Mouse (Mus musculus) MEL (cell line): ENCODE data around the gene Ptgfr. TPM values are rescaled to one million over a fixed set of nuclear protein-coding genes. Genes with fewer than 3 reads are reported as not detected.

Experiments
- DNase-seq: peaks from one replicate; pipeline ENCODE4 v3.0.0; 2011; ENCODE audit warnings: low read depth, low spot score
- H3K27ac ChIP-seq: 2 replicates; pipeline ENCODE4 v1.5.1; 2012; ENCODE audit warnings: low read depth, mild to moderate bottlenecking, control low read depth, low read length, moderate library complexity; ENCODE audit not compliant: control insufficient read depth
- H3K27me3 ChIP-seq, 2 experiments: fragments of 150-350 bp in 1 of 2; sonication (generic) in 1 of 2; 2 replicates each; pipeline ENCODE4 v1.6.1; 2012; ENCODE audit warnings: low read length in 2 of 2, mild to moderate bottlenecking in 2 of 2, improper control_type of control experiment in 1 of 2, moderate library complexity in 1 of 2; ENCODE audit not compliant: insufficient read depth in 2 of 2, control insufficient read depth in 1 of 2
- H3K36me3 ChIP-seq, 2 experiments: 2 replicates each; pipeline ENCODE4 v1.6.1; 2012 to 2014; ENCODE audit warnings: low read length in 2 of 2, improper control_type of control experiment in 1 of 2, inconsistent platforms in 1 of 2, mild to moderate bottlenecking in 1 of 2; ENCODE audit not compliant: insufficient read depth in 2 of 2, control insufficient read depth in 1 of 2
- H3K4me1 ChIP-seq, 2 experiments: fragments of 150-350 bp in 1 of 2; sonication (generic) in 1 of 2; 2 replicates each; pipeline ENCODE4 v1.6.1; 2012; ENCODE audit warnings: low read length in 2 of 2, improper control_type of control experiment in 1 of 2, mild to moderate bottlenecking in 1 of 2; ENCODE audit not compliant: insufficient read depth in 2 of 2, control insufficient read depth in 1 of 2
- H3K4me3 ChIP-seq, 2 experiments: fragments of 150-350 bp in 1 of 2; sonication (generic) in 1 of 2; 2 replicates each; pipeline ENCODE4 v1.5.1; 2012; ENCODE audit warnings: low read depth in 2 of 2, low read length in 2 of 2, mild to moderate bottlenecking in 2 of 2, moderate library complexity in 2 of 2, control low read depth in 1 of 2, improper control_type of control experiment in 1 of 2; ENCODE audit not compliant: control insufficient read depth in 1 of 2, insufficient read depth in 1 of 2
- H3K79me2 ChIP-seq: 2 replicates; pipeline ENCODE4 v1.6.1; 2012; ENCODE audit warnings: mild to moderate bottlenecking, low read length, moderate library complexity; ENCODE audit not compliant: control insufficient read depth, poor library complexity, insufficient read depth
- H3K9ac ChIP-seq: 2 replicates; pipeline ENCODE4 v1.6.1; 2012; ENCODE audit warnings: low read depth, mild to moderate bottlenecking, control low read depth, low read length, moderate library complexity; ENCODE audit not compliant: control insufficient read depth, poor library complexity, severe bottlenecking
- H3K9me3 ChIP-seq: fragments of 150-350 bp; sonication (generic); replicated peaks from 2 replicates; pipeline ENCODE4 v1.6.1; 2012; ENCODE audit warnings: mild to moderate bottlenecking, low read length, improper control_type of control experiment, moderate library complexity; ENCODE audit not compliant: insufficient read depth
- CHD1 ChIP-seq: IDR thresholded peaks from 2 replicates; pipeline ENCODE4 v1.6.1; 2012; ENCODE audit warnings: low read depth, mild to moderate bottlenecking, inconsistent platforms, low read length, improper control_type of control experiment
- CTCF ChIP-seq, 3 experiments: IDR thresholded peaks in 2 of 3; conservative IDR thresholded peaks in 1 of 3; 2 replicates each; pipeline ENCODE4 v1.5.1; 2011 to 2012; ENCODE audit warnings: low read length in 3 of 3, low read depth in 2 of 3, mild to moderate bottlenecking in 2 of 3, improper control_type of control experiment in 1 of 3, inconsistent platforms in 1 of 3, mixed read lengths in 1 of 3, moderate library complexity in 1 of 3; ENCODE audit not compliant: control insufficient read depth in 1 of 3, insufficient read depth in 1 of 3, poor library complexity in 1 of 3, severe bottlenecking in 1 of 3
- E2F4 ChIP-seq: IDR thresholded peaks from 2 replicates; pipeline ENCODE4 v1.6.1; 2011; ENCODE audit warnings: low read depth, low read length, improper control_type of control experiment, borderline replicate concordance
- ELF1 ChIP-seq: IDR thresholded peaks from 2 replicates; pipeline ENCODE4 v1.6.1; 2014; ENCODE audit warnings: low read depth, mild to moderate bottlenecking, inconsistent platforms, low read length, improper control_type of control experiment, moderate library complexity
- EP300 ChIP-seq, 2 experiments: IDR thresholded peaks; 2 replicates each; pipeline ENCODE4 v1.6.1; 2011; ENCODE audit warnings: improper control_type of control experiment in 2 of 2, low read length in 2 of 2, low read depth in 1 of 2, mild to moderate bottlenecking in 1 of 2
- ETS1 ChIP-seq: IDR thresholded peaks from 2 replicates; pipeline ENCODE4 v1.6.1; 2012; ENCODE audit warnings: low read depth, mild to moderate bottlenecking, inconsistent platforms, low read length, improper control_type of control experiment, moderate library complexity
- GABPA ChIP-seq: IDR thresholded peaks from 2 replicates; pipeline ENCODE4 v1.6.1; 2012; ENCODE audit warnings: low read depth, mild to moderate bottlenecking, inconsistent platforms, low read length, improper control_type of control experiment, moderate library complexity
- GATA1 ChIP-seq: IDR thresholded peaks from 2 replicates; pipeline ENCODE4 v1.6.1; 2011; ENCODE audit warnings: low read depth, low read length, improper control_type of control experiment
- HCFC1 ChIP-seq: IDR thresholded peaks from 2 replicates; pipeline ENCODE4 v1.6.1; 2012; ENCODE audit warnings: low read depth, mild to moderate bottlenecking, inconsistent platforms, low read length, improper control_type of control experiment, moderate library complexity
- KAT2A ChIP-seq: conservative IDR thresholded peaks from 2 replicates; pipeline ENCODE4 v1.6.1; 2012; ENCODE audit warnings: low read depth, low read length, improper control_type of control experiment, inconsistent platforms
- MAFK ChIP-seq: IDR thresholded peaks from 2 replicates; pipeline ENCODE4 v1.6.1; 2011; ENCODE audit warnings: low read depth, mild to moderate bottlenecking, low read length, improper control_type of control experiment, borderline replicate concordance
- MAX ChIP-seq: IDR thresholded peaks from 2 replicates; pipeline ENCODE4 v1.6.1; 2011; ENCODE audit warnings: low read length, improper control_type of control experiment
- MAZ ChIP-seq: IDR thresholded peaks from 2 replicates; pipeline ENCODE4 v1.6.1; 2012; ENCODE audit warnings: low read depth, mild to moderate bottlenecking, inconsistent platforms, low read length, improper control_type of control experiment
- MEF2A ChIP-seq: IDR thresholded peaks from 2 replicates; pipeline ENCODE4 v1.6.1; 2014; ENCODE audit warnings: low read depth, mild to moderate bottlenecking, inconsistent platforms, low read length, improper control_type of control experiment; ENCODE audit not compliant: poor library complexity, insufficient replicate concordance, severe bottlenecking; ENCODE audit errors: extremely low read depth
- MXI1 ChIP-seq: IDR thresholded peaks from 2 replicates; pipeline ENCODE4 v1.6.1; 2011; ENCODE audit warnings: mild to moderate bottlenecking, low read depth, low read length, improper control_type of control experiment
- MYB ChIP-seq: IDR thresholded peaks from 2 replicates; pipeline ENCODE4 v1.6.1; 2011; ENCODE audit warnings: mild to moderate bottlenecking, low read depth, low read length, improper control_type of control experiment
- NRF1 ChIP-seq: IDR thresholded peaks from 2 replicates; pipeline ENCODE4 v1.6.1; 2014; ENCODE audit warnings: low read depth, mild to moderate bottlenecking, inconsistent platforms, low read length, improper control_type of control experiment, moderate library complexity; ENCODE audit not compliant: poor library complexity, insufficient read depth, severe bottlenecking
- POLR2A ChIP-seq, 2 experiments: IDR thresholded peaks; 2 replicates each; pipeline ENCODE4 v1.6.1; 2011 to 2012; ENCODE audit warnings: low read length in 2 of 2, mild to moderate bottlenecking in 2 of 2, control low read depth in 1 of 2, improper control_type of control experiment in 1 of 2, low read depth in 1 of 2, moderate library complexity in 1 of 2; ENCODE audit not compliant: control insufficient read depth in 1 of 2, insufficient read depth in 1 of 2, poor library complexity in 1 of 2
- RAD21 ChIP-seq: IDR thresholded peaks from 2 replicates; pipeline ENCODE4 v1.6.1; 2011; ENCODE audit warnings: mild to moderate bottlenecking, low read depth, low read length, improper control_type of control experiment
- SMC3 ChIP-seq: IDR thresholded peaks from 2 replicates; pipeline ENCODE4 v1.6.1; 2011; ENCODE audit warnings: low read depth, low read length, improper control_type of control experiment
- TAL1 ChIP-seq: IDR thresholded peaks from 2 replicates; pipeline ENCODE4 v1.6.1; 2012; ENCODE audit warnings: mild to moderate bottlenecking, inconsistent platforms, low read length, moderate library complexity, mixed read lengths
- TBP ChIP-seq: IDR thresholded peaks from 2 replicates; pipeline ENCODE4 v1.8.0; 2011; ENCODE audit warnings: low read depth, low read length, improper control_type of control experiment
- TCF12 ChIP-seq: IDR thresholded peaks from 2 replicates; pipeline ENCODE4 v1.6.1; 2014; ENCODE audit warnings: low read depth, mild to moderate bottlenecking, inconsistent platforms, low read length, improper control_type of control experiment, moderate library complexity
- UBTF ChIP-seq: IDR thresholded peaks from 2 replicates; pipeline ENCODE4 v1.6.1; 2012; ENCODE audit warnings: low read depth, mild to moderate bottlenecking, inconsistent platforms, low read length, improper control_type of control experiment, moderate library complexity, borderline replicate concordance; ENCODE audit not compliant: insufficient read depth
- USF1 ChIP-seq: IDR thresholded peaks from 2 replicates; pipeline ENCODE4 v1.6.1; 2014; ENCODE audit warnings: low read depth, mild to moderate bottlenecking, inconsistent platforms, low read length, improper control_type of control experiment, moderate library complexity
- ZC3H11A ChIP-seq: IDR thresholded peaks from 2 replicates; pipeline ENCODE4 v1.6.1; 2012; ENCODE audit warnings: low read depth, mild to moderate bottlenecking, inconsistent platforms, low read length, improper control_type of control experiment
- ZMIZ1 ChIP-seq: IDR thresholded peaks from 2 replicates; pipeline ENCODE4 v1.6.1; 2012; ENCODE audit warnings: low read depth, mild to moderate bottlenecking, inconsistent platforms, low read length, improper control_type of control experiment, moderate library complexity
- polyA plus RNA-seq, 2 experiments: library from polyadenylated mRNA; stranded (reverse) in 1 of 2; unstranded in 1 of 2; fragments of >175 nt in 1 of 2; fragments of >200 nt in 1 of 2; gene quantifications; 2 replicates each; pipeline versions ENCODE4 v1.2.1 to v1.2.4; 2012; ENCODE audit warnings: low replicate concordance in 2 of 2, low read depth in 1 of 2; ENCODE audit not compliant: insufficient read length in 2 of 2, insufficient read depth in 1 of 2, missing spikeins in 1 of 2
- total RNA-seq: library from RNA; depleted of rRNA; stranded (reverse); fragments of 300-350 nt; gene quantifications from 2 replicates; pipeline ENCODE4 v1.2.3, GENCODE M21; 2012

Ptgfr gene
- total and polyA plus RNA-seq, 3 experiments, result not detected

- Histone ChIP-seq H3K27ac (no peak overlapping the region), H3K4me3 (no peak overlapping the region), H3K9me3 (no peaks in the 10 kb centered on the region), H3K36me3 (no peaks in the 10 kb centered on the region), H3K4me1 (no peaks in the 10 kb centered on the region), H3K9ac (no peak overlapping the region), H3K27me3 (no peaks in the 10 kb centered on the region), H3K79me2 (no peaks in the 10 kb centered on the region)
- no peak for TF ChIP-seq E2F4
- no peak for TF ChIP-seq MAZ
- TF ChIP-seq UBTF, result no peak
- no peak for TF ChIP-seq RAD21
- TF ChIP-seq NRF1, result no peak
- no peak for TF ChIP-seq KAT2A
- no peak for TF ChIP-seq MXI1
- no peak for TF ChIP-seq ETS1
- no peak for TF ChIP-seq TCF12
- no peak for TF ChIP-seq CHD1
- no peak for TF ChIP-seq EP300 (IDR thresholded peaks at IDR 0.05; ENCODE audit: low read depth in 1 of 2, low read length in 2 of 2)
- TF ChIP-seq MAFK, result no peak
- no peak for TF ChIP-seq POLR2A (IDR thresholded peaks at IDR 0.05; ENCODE audit: control insufficient read depth in 1 of 2, insufficient read depth in 1 of 2, low read depth in 1 of 2, low read length in 2 of 2, poor library complexity in 1 of 2)
- no peak for TF ChIP-seq MEF2A
- DNase-seq, result no peak
These were observed 979 bp downstream of the Ptgfr start for GRCm38 (mm10) chr3:151836451-151836850.

- Histone ChIP-seq H3K9me3 (no peaks in the 10 kb centered on the region), H3K36me3 (no peaks in the 10 kb centered on the region), H3K27me3 (no peaks in the 10 kb centered on the region)
- no peak for DNase-seq
- TF ChIP-seq CTCF (IDR thresholded peaks at IDR 0.05 in 2 of 3, conservative IDR thresholded peaks at IDR 0.05 in 1 of 3; ENCODE audit: control insufficient read depth in 1 of 3, insufficient read depth in 1 of 3, low read depth in 2 of 3, low read length in 3 of 3, poor library complexity in 1 of 3, severe bottlenecking in 1 of 3), result no peak
- TF ChIP-seq HCFC1, result no peak
- TF ChIP-seq GATA1, result no peak
- TF ChIP-seq ETS1, result no peak
- TF ChIP-seq TAL1, result no peak
- no peak for TF ChIP-seq MAZ
- no peak for TF ChIP-seq ZMIZ1
- TF ChIP-seq MAFK, result no peak
- no peak for TF ChIP-seq MAX
- no peak for TF ChIP-seq MYB
- TF ChIP-seq GABPA, result no peak
- TF ChIP-seq ZC3H11A, result no peak
- TF ChIP-seq ELF1, result no peak
- TF ChIP-seq SMC3, result no peak
- no peak for TF ChIP-seq MXI1
- no peak for TF ChIP-seq UBTF
- TF ChIP-seq MEF2A, result no peak
- no peak for TF ChIP-seq TBP
- TF ChIP-seq NRF1, result no peak
- TF ChIP-seq USF1, result no peak
- TF ChIP-seq, all 39 proteins: peak for 0
- H3K27ac ChIP-seq, result no peak overlapping the region
- H3K4me3 ChIP-seq, result no peak overlapping the region
- no peaks in the 10 kb centered on the region for H3K79me2 ChIP-seq
- no peak overlapping the region for H3K9ac ChIP-seq
- H3K4me1 ChIP-seq, result no peaks in the 10 kb centered on the region
These were observed 1.6 kb downstream of the Ptgfr start for GRCm38 (mm10) chr3:151835831-151836230.
